Mouse (Mus musculus): ENCODE measurements around the gene Kif6. TPM values are rescaled to one million over a fixed set of nuclear protein-coding genes. Genes with fewer than 3 reads are reported as not detected.

Gene Kif6
- polyA plus RNA-seq, 1 experiment from 2014 or later = 3.1 TPM

- ATAC-seq (ENCODE audit: low FRiP score) (no peak), DNase-seq (ENCODE audit: low spot score) (no peak)
- Histone ChIP-seq H3K4me1 (replicated peaks; ENCODE audit: control insufficient read depth, insufficient read depth, low read length) (no peaks in the 10 kb centered on the region), H3K27ac (ENCODE audit: low read depth, low read length) (no peak overlapping the region), H3K27me3 (ENCODE audit: control insufficient read depth, insufficient read depth, low read length) (no peaks in the 10 kb centered on the region), H3K9me3 (ENCODE audit: control insufficient read depth, low read length) (no peaks in the 10 kb centered on the region), H3K4me2 (replicated peaks; ENCODE audit: low read depth, low read length) (no peak overlapping the region), H3K9ac (ENCODE audit: low read depth, low read length) (no peak overlapping the region), H3K36me3 (ENCODE audit: control insufficient read depth, insufficient read depth, low read length) (no peaks in the 10 kb centered on the region), H3K4me3 (ENCODE audit: low read depth, low read length) (no peak overlapping the region)
- 93% methylated on average over 7 of the region's 7 CpGs for WGBS
Observed at GRCm38 (mm10) chr17:49753874-49754273, 138.9 kb downstream of the Kif6 start.

- no peaks in the 10 kb centered on the region for H3K36me3 ChIP-seq (ENCODE audit: control insufficient read depth, insufficient read depth, low read length)
Observed at GRCm38 (mm10) chr17:49756862-49757261, 141.9 kb downstream of the Kif6 start.

GRCm38 (mm10) chr17:49759047-49759446, 144.1 kb downstream of the Kif6 start:
- H3K9me3 ChIP-seq (ENCODE audit: control insufficient read depth, low read length) = no peaks in the 10 kb centered on the region
- H3K4me1 ChIP-seq (replicated peaks; ENCODE audit: control insufficient read depth, insufficient read depth, low read length) = no peaks in the 10 kb centered on the region
- no peak overlapping the region for H3K4me2 ChIP-seq (replicated peaks; ENCODE audit: low read depth, low read length)
- no peaks in the 10 kb centered on the region for H3K27me3 ChIP-seq (ENCODE audit: control insufficient read depth, insufficient read depth, low read length)
- DNase-seq (ENCODE audit: low spot score) (no peak), ATAC-seq (ENCODE audit: low FRiP score) (no peak)
- no peaks in the 10 kb centered on the region for H3K36me3 ChIP-seq (ENCODE audit: control insufficient read depth, insufficient read depth, low read length)
- H3K27ac ChIP-seq (ENCODE audit: low read depth, low read length) = no peak overlapping the region
- H3K9ac ChIP-seq (ENCODE audit: low read depth, low read length) = no peak overlapping the region
- WGBS = 84% methylated on average over 4 of the region's 4 CpGs
- H3K4me3 ChIP-seq (ENCODE audit: low read depth, low read length) = no peak overlapping the region

More at GRCm38 (mm10) chr17:49756862-49757261, 141.9 kb downstream of the Kif6 start:
- no peak for ATAC-seq (ENCODE audit: low FRiP score)
- no peak for DNase-seq (ENCODE audit: low spot score)
- no peaks in the 10 kb centered on the region for H3K9me3 ChIP-seq (ENCODE audit: control insufficient read depth, low read length)
- H3K27ac ChIP-seq (ENCODE audit: low read depth, low read length) = no peak overlapping the region
- 95% methylated on average over 19 of the region's 19 CpGs for WGBS
- H3K4me3 ChIP-seq (ENCODE audit: low read depth, low read length) = no peak overlapping the region
- H3K4me1 ChIP-seq (replicated peaks; ENCODE audit: control insufficient read depth, insufficient read depth, low read length) = no peaks in the 10 kb centered on the region
- no peak overlapping the region for H3K4me2 ChIP-seq (replicated peaks; ENCODE audit: low read depth, low read length)
- no peak overlapping the region for H3K9ac ChIP-seq (ENCODE audit: low read depth, low read length)
- no peaks in the 10 kb centered on the region for H3K27me3 ChIP-seq (ENCODE audit: control insufficient read depth, insufficient read depth, low read length)

- H3K4me1 ChIP-seq (replicated peaks; ENCODE audit: control insufficient read depth, insufficient read depth, low read length) = no peaks in the 10 kb centered on the region
- 73% methylated on average over 11 of the region's 11 CpGs for WGBS
- H3K4me3 ChIP-seq (ENCODE audit: low read depth, low read length) = no peak overlapping the region
- H3K36me3 ChIP-seq (ENCODE audit: control insufficient read depth, insufficient read depth, low read length) = no peaks in the 10 kb centered on the region
- DNase-seq (ENCODE audit: low spot score) (no peak), ATAC-seq (ENCODE audit: low FRiP score) (no peak)
- H3K4me2 ChIP-seq (replicated peaks; ENCODE audit: low read depth, low read length) = no peak overlapping the region
- no peak overlapping the region for H3K9ac ChIP-seq (ENCODE audit: low read depth, low read length)
- H3K9me3 ChIP-seq (ENCODE audit: control insufficient read depth, low read length) = no peaks in the 10 kb centered on the region
- no peak overlapping the region for H3K27ac ChIP-seq (ENCODE audit: low read depth, low read length)
- no peaks in the 10 kb centered on the region for H3K27me3 ChIP-seq (ENCODE audit: control insufficient read depth, insufficient read depth, low read length)
Observed at GRCm38 (mm10) chr17:49761260-49761659, 146.3 kb downstream of the Kif6 start.

- WGBS = 82% methylated on average over 8 of the region's 8 CpGs
- no peak overlapping the region for H3K27ac ChIP-seq (ENCODE audit: low read depth, low read length)
- H3K4me1 ChIP-seq (replicated peaks; ENCODE audit: control insufficient read depth, insufficient read depth, low read length) = no peaks in the 10 kb centered on the region
- H3K27me3 ChIP-seq (ENCODE audit: control insufficient read depth, insufficient read depth, low read length) = no peaks in the 10 kb centered on the region
- DNase-seq (ENCODE audit: low spot score) (no peak), ATAC-seq (ENCODE audit: low FRiP score) (no peak)
- H3K36me3 ChIP-seq (ENCODE audit: control insufficient read depth, insufficient read depth, low read length) = no peaks in the 10 kb centered on the region
- no peak overlapping the region for H3K4me3 ChIP-seq (ENCODE audit: low read depth, low read length)
- H3K9me3 ChIP-seq (ENCODE audit: control insufficient read depth, low read length) = no peaks in the 10 kb centered on the region
- no peak overlapping the region for H3K4me2 ChIP-seq (replicated peaks; ENCODE audit: low read depth, low read length)
- no peak overlapping the region for H3K9ac ChIP-seq (ENCODE audit: low read depth, low read length)
Observed at GRCm38 (mm10) chr17:49761838-49762237, 146.9 kb downstream of the Kif6 start.

GRCm38 (mm10) chr17:49764963-49765362, 150.0 kb downstream of the Kif6 start:
- no peaks in the 10 kb centered on the region for H3K27me3 ChIP-seq (ENCODE audit: control insufficient read depth, insufficient read depth, low read length)
- no peaks in the 10 kb centered on the region for H3K36me3 ChIP-seq (ENCODE audit: control insufficient read depth, insufficient read depth, low read length)
- 66% methylated on average over 6 of the region's 6 CpGs for WGBS
- H3K4me1 ChIP-seq (replicated peaks; ENCODE audit: control insufficient read depth, insufficient read depth, low read length) = no peaks in the 10 kb centered on the region
- no peak overlapping the region for H3K4me3 ChIP-seq (ENCODE audit: low read depth, low read length)
- no peak for DNase-seq (ENCODE audit: low spot score)
- ATAC-seq (ENCODE audit: low FRiP score) = no peak
- no peak overlapping the region for H3K27ac ChIP-seq (ENCODE audit: low read depth, low read length)
- no peaks in the 10 kb centered on the region for H3K9me3 ChIP-seq (ENCODE audit: control insufficient read depth, low read length)
- no peak overlapping the region for H3K4me2 ChIP-seq (replicated peaks; ENCODE audit: low read depth, low read length)
- H3K9ac ChIP-seq (ENCODE audit: low read depth, low read length) = no peak overlapping the region

GRCm38 (mm10) chr17:49767717-49768370, 152.9 kb downstream of the Kif6 start:
- Histone ChIP-seq H3K27ac (ENCODE audit: low read depth, low read length) (no peak overlapping the region), H3K9ac (ENCODE audit: low read depth, low read length) (no peak overlapping the region), H3K36me3 (ENCODE audit: control insufficient read depth, insufficient read depth, low read length) (no peaks in the 10 kb centered on the region), H3K9me3 (ENCODE audit: control insufficient read depth, low read length) (no peaks in the 10 kb centered on the region), H3K4me3 (ENCODE audit: low read depth, low read length) (no peak overlapping the region), H3K4me1 (replicated peaks; ENCODE audit: control insufficient read depth, insufficient read depth, low read length) (no peaks in the 10 kb centered on the region), H3K4me2 (replicated peaks; ENCODE audit: low read depth, low read length) (no peak overlapping the region), H3K27me3 (ENCODE audit: control insufficient read depth, insufficient read depth, low read length) (no peaks in the 10 kb centered on the region)
- ATAC-seq (ENCODE audit: low FRiP score) (no peak), DNase-seq (ENCODE audit: low spot score) (no peak)
- WGBS = 29% methylated on average over 10 of the region's 10 CpGs

- 84% methylated on average over 10 of the region's 10 CpGs for WGBS
- Histone ChIP-seq H3K4me3 (ENCODE audit: low read depth, low read length) (no peak overlapping the region), H3K4me2 (replicated peaks; ENCODE audit: low read depth, low read length) (no peak overlapping the region), H3K4me1 (replicated peaks; ENCODE audit: control insufficient read depth, insufficient read depth, low read length) (no peaks in the 10 kb centered on the region), H3K9me3 (ENCODE audit: control insufficient read depth, low read length) (no peaks in the 10 kb centered on the region), H3K9ac (ENCODE audit: low read depth, low read length) (no peak overlapping the region), H3K27ac (ENCODE audit: low read depth, low read length) (no peak overlapping the region), H3K27me3 (ENCODE audit: control insufficient read depth, insufficient read depth, low read length) (no peaks in the 10 kb centered on the region), H3K36me3 (ENCODE audit: control insufficient read depth, insufficient read depth, low read length) (no peaks in the 10 kb centered on the region)
- DNase-seq (ENCODE audit: low spot score) = no peak
- ATAC-seq (ENCODE audit: low FRiP score) = no peak
Observed at GRCm38 (mm10) chr17:49771703-49772315, 156.9 kb downstream of the Kif6 start.
